Mouse (Mus musculus) forebrain, embryonic 15.5 days (tissue): ENCODE results near the gene 1500015O10Rik. TPM values are rescaled to one million over a fixed set of nuclear protein-coding genes. Genes with fewer than 3 reads are reported as not detected.

Experiments
- ATAC-seq: fragments of 200-750 bp; cut with Nextera tagmentation; replicated peaks from 2 replicates; pipeline ENCODE4 v1.8.0; 2017; ENCODE audit warnings: mild to moderate bottlenecking, moderate TSS enrichment, moderate library complexity
- H3K27ac ChIP-seq: fragments of 300-500 bp; sonication (generic); replicated peaks from 2 replicates; pipeline ENCODE4 v1.5.1; 2015; ENCODE audit warnings: mild to moderate bottlenecking, inconsistent platforms
- H3K27me3 ChIP-seq: fragments of 300-500 bp; sonication (generic); 2 replicates; pipeline ENCODE4 v1.6.1; 2015; ENCODE audit warnings: inconsistent platforms
- H3K36me3 ChIP-seq: fragments of 300-500 bp; sonication (generic); 2 replicates; pipeline ENCODE4 v1.6.1; 2015; ENCODE audit warnings: mild to moderate bottlenecking, inconsistent platforms
- H3K4me1 ChIP-seq: fragments of 300-500 bp; sonication (generic); 2 replicates; pipeline ENCODE4 v1.6.1; 2015; ENCODE audit warnings: inconsistent platforms
- H3K4me2 ChIP-seq: fragments of 300-500 bp; sonication (generic); replicated peaks from 2 replicates; pipeline ENCODE4 v1.6.1; 2015; ENCODE audit warnings: mild to moderate bottlenecking, inconsistent platforms
- H3K4me3 ChIP-seq: fragments of 300-500 bp; sonication (generic); 2 replicates; pipeline ENCODE4 v1.5.1; 2015; ENCODE audit warnings: mild to moderate bottlenecking, inconsistent platforms
- H3K9ac ChIP-seq: fragments of 300-500 bp; sonication (generic); replicated peaks from 2 replicates; pipeline ENCODE4 v1.6.1; 2015; ENCODE audit warnings: mild to moderate bottlenecking, inconsistent platforms
- H3K9me3 ChIP-seq: fragments of 300-500 bp; sonication (generic); 2 replicates; pipeline ENCODE4 v1.6.1; 2016; ENCODE audit warnings: inconsistent platforms
- WGBS: fragments of 180-500 bp; shearing (Covaris S2); methylation state at CpG from one replicate; pipeline ENCODE4 v1.1.7; 2015; ENCODE audit warnings: mixed read lengths; 5-methylcytosine and 5-hydroxymethylcytosine counted together
- polyA plus RNA-seq: library from polyadenylated mRNA; unstranded; fragments of >200 nt; fragmentation: Nextera tagmentation; extraction: Ambion mirVana; gene quantifications from 2 replicates; pipeline ENCODE4 v1.2.1, GENCODE M21; 2015

Gene 1500015O10Rik
- polyA plus RNA-seq, 1 experiment from 2014 or later = 32.8 TPM

DNA sequence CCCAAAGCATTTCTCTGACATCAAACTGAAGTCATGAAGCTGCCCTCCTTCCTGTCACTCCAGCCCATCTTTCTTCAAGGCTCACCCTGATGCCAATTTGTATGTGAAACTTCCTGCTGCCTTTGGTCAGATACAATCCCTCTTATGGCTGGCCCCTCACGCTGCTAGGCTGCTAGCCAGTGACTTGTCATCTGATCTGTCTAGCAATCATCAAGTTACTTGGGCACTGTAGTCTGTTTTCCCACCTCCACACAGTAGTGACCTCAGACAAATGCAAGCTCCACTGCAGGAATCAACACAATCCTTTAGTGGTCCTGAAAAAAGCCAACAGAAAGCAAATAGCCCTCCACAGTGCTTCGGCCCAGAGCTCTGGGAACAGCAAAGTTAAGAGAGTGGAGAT lies 50.8 kb downstream of the 1500015O10Rik start:
- Histone ChIP-seq H3K9ac (no peak overlapping the region), H3K4me2 (no peak overlapping the region), H3K9me3 (no peaks in the 10 kb centered on the region), H3K27ac (no peak overlapping the region), H3K4me1 (no peaks in the 10 kb centered on the region), H3K27me3 (no peaks in the 10 kb centered on the region), H3K4me3 (no peak overlapping the region), H3K36me3 (peaks cover 13% of the 10 kb centered on the region; the same call in 1 of the 2 replicates)
- no peak for ATAC-seq
- WGBS = 91% methylated on average over 2 of the region's 2 CpGs

GRCm38 (mm10) chr1:43781672-43782071 lies 51.3 kb downstream of the 1500015O10Rik start:
- Histone ChIP-seq H3K27me3 (no peaks in the 10 kb centered on the region), H3K9ac (no peak overlapping the region), H3K4me1 (no peaks in the 10 kb centered on the region), H3K4me2 (no peak overlapping the region), H3K9me3 (no peaks in the 10 kb centered on the region), H3K36me3 (peaks cover 13% of the 10 kb centered on the region; the same call in 1 of the 2 replicates), H3K27ac (no peak overlapping the region), H3K4me3 (no peak overlapping the region)
- WGBS = 92% methylated on average over 3 of the region's 3 CpGs
- no peak for ATAC-seq

DNA sequence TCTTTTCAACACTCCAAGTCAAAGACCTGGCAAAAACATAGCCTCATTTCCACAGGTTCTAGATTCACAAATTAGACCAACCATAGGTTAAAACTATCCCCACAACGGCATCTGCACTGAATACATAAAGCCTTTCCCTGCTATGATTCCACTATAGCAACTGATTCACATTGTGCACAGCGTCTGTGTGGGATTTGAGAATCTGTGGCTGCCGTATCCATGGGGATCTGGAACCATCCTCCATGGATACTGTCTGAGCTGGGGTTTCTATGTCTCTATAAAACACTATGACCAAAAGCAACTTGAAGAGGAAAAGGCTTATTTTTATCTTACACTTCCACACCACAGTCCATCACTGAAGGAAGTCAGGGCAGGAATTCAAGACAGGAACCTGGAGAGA lies 52.3 kb downstream of the 1500015O10Rik start:
- Histone ChIP-seq H3K9ac (no peak overlapping the region), H3K4me1 (no peaks in the 10 kb centered on the region), H3K4me3 (no peak overlapping the region), H3K36me3 (peaks cover 7% of the 10 kb centered on the region; the same call in 1 of the 2 replicates), H3K4me2 (no peak overlapping the region), H3K27ac (no peak overlapping the region), H3K9me3 (no peaks in the 10 kb centered on the region), H3K27me3 (no peaks in the 10 kb centered on the region)
- ATAC-seq = no peak
- WGBS = 88% methylated on average over 3 of the region's 3 CpGs

GRCm38 (mm10) chr1:43783186-43783585 lies 52.8 kb downstream of the 1500015O10Rik start:
- 78% methylated on average over 3 of the region's 3 CpGs for WGBS
- Histone ChIP-seq H3K27me3 (no peaks in the 10 kb centered on the region), H3K9me3 (no peaks in the 10 kb centered on the region), H3K27ac (no peak overlapping the region), H3K36me3 (peaks cover 7% of the 10 kb centered on the region; the same call in 1 of the 2 replicates), H3K4me3 (no peak overlapping the region), H3K4me2 (no peak overlapping the region), H3K9ac (no peak overlapping the region), H3K4me1 (no peaks in the 10 kb centered on the region)
- ATAC-seq = no peak

GRCm38 (mm10) chr1:43785316-43785715 lies 54.9 kb downstream of the 1500015O10Rik start:
- no peak for ATAC-seq
- Histone ChIP-seq H3K27ac (no peak overlapping the region), H3K27me3 (no peaks in the 10 kb centered on the region), H3K4me2 (no peak overlapping the region), H3K36me3 (no peaks in the 10 kb centered on the region), H3K9me3 (no peaks in the 10 kb centered on the region), H3K4me1 (no peaks in the 10 kb centered on the region), H3K9ac (no peak overlapping the region), H3K4me3 (no peak overlapping the region)
- 91% methylated on average over 5 of the region's 5 CpGs for WGBS

DNA sequence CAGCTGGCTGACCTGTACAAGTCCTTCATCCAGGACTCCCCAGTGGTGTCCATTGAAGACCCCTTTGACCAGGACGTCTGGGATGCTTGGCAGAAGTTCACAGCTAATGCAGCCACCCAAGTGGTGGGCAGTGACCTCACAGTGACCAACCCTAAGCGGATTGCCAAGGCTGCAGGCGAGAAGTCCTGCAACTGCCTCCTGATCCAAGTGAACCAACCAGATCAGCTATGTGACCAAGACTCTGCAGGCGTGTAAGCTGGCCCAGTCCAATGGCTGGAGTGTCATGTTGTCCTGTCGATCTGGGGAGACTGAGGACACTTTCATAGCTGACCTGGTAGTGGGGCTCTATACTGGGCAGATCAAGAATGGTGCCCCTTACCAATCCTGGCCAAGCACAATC lies 56.3 kb downstream of the 1500015O10Rik start:
- Histone ChIP-seq H3K4me2 (no peak overlapping the region), H3K9ac (no peak overlapping the region), H3K27me3 (no peaks in the 10 kb centered on the region), H3K27ac (no peak overlapping the region), H3K9me3 (no peaks in the 10 kb centered on the region), H3K4me3 (no peak overlapping the region), H3K36me3 (no peaks in the 10 kb centered on the region), H3K4me1 (no peaks in the 10 kb centered on the region)
- no peak for ATAC-seq
- 92% methylated on average over 5 of the region's 5 CpGs for WGBS

DNA sequence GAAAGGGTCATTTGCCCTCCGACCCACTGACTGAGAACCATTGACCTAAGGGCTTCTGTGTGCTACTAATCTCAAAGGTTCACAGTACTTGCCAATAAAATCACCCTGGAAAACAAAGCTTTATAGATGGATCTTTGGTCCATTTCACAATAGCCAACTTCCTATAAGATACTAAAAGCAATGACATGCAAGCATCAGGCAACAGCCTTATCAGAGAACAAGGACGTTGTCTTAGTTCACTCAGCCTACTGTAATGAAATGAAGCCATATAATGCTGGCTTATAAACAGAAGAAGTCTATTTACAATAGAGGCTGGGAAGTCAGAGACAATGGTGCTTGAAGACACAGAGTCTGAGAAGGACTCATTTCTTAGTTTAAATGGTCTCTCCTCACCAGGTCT lies 59.4 kb downstream of the 1500015O10Rik start:
- H3K4me1 ChIP-seq = no peaks in the 10 kb centered on the region
- no peaks in the 10 kb centered on the region for H3K27me3 ChIP-seq
- ATAC-seq = no peak
- no peak overlapping the region for H3K4me3 ChIP-seq
- H3K9me3 ChIP-seq = no peaks in the 10 kb centered on the region
- no peak overlapping the region for H3K9ac ChIP-seq
- H3K36me3 ChIP-seq = no peaks in the 10 kb centered on the region
- no peak overlapping the region for H3K27ac ChIP-seq
- 88% methylated on average over 2 of the region's 2 CpGs for WGBS
- no peak overlapping the region for H3K4me2 ChIP-seq

Other genes with a start within 250 kb of the 1500015O10Rik start
- gene Uxs1, start 97.2 kb downstream of the 1500015O10Rik start, polyA plus RNA-seq = 17.7 and 17.9 TPM in 2 replicates
- 55.4 and 61.2 TPM in 2 replicates for gene Tpp2, start 203.0 kb downstream of the 1500015O10Rik start, polyA plus RNA-seq